Mouse (Mus musculus) urinary bladder, adult 18-20 months (tissue): ENCODE measurements around the gene Rnaset2b.
"Not testable (repeated sequence)": the region's sequence is repeated elsewhere in the genome, so short reads cannot be mapped to it uniquely, and the experiment has no call there.

Experiments used
- DNase-seq, 2 experiments: peaks; one replicate each; pipeline ENCODE4 v3.0.0; 2022; ENCODE audit warnings: low spot score in 2 of 2, mixed read lengths in 2 of 2

Gene Rnaset2b

GRCm38 (mm10) chr17:6980144-6980543, 9.7 kb downstream of the Rnaset2b start:
- DNase-seq = not testable (repeated sequence)

- DNase-seq = not testable (repeated sequence)
Observed at GRCm38 (mm10) chr17:6986118-6986517, 15.7 kb downstream of the Rnaset2b start.

DNA sequence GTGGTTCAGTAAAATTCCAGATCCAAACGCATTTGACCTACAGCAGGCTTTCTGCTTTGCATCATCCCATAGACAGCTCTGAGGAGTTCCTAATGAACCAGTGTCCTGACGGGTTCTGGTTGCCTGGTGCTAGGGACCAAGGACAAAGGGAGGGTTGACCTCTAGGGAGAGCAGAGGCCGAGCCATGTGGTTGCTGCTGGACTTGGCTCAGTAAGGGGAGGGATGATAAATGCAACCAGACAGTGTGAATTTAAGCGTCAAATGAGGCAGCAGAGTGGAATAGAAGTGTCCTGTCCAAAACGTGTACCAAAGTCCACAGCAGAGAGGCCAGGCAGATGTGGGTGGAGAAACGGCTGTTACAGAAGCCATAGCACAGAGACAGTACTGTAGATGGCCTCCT, 25.1 kb downstream of the Rnaset2b start:
- DNase-seq = not testable (repeated sequence)

DNA sequence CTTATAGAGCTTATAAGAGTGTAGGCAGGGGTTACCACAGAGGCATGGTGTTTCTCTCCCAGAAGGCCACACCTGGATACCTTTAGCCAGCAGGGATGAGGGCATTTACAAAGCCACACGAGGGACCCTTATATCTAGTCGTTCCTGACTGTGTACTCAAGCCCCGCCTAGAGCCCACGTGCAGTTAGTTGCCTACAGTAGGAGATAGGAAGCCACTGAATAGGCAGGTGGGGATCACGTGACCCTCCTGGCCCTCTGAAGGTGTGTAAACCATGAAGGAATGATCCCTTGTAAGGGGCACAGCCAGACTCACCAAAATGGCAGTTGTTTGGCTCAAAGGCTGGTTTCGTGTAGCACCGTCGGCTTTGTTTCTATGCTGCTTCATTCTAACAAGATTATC, 26.4 kb downstream of the Rnaset2b start:
- DNase-seq = not testable (repeated sequence)

DNA sequence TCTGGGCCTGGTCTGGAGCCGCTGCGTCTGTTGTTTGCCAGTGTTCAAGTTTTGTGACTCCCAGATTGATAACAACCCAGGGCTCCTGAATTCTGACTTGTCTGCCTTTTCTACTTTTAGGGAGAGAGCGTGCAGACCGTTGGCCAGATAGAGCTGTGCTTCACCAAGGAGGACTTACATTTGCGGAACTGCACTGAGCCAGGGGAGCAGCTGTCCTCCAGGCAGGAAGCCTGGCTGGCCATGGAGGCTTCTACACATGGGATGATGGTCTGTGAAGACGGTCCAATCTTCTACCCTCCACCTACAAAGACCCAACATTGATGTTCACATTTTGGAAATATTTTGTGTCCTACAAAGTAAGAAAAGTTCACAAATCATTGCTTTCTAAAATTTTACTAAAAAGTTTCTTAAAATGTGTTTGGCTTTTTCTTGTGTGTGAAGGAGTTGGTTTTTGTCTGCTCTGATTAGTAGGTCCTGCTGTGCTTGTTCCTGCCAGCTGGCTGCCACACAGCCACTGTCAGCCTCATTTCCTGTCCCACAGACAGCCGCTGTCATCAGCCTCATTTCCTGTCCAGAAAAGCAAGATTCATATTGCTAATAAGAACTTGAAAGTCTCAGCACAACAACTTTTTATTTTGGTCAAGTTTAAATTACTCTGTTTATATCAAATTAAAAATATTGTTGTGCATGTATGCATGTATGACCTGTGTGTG, 27.5 kb downstream of the Rnaset2b start:
- not testable (repeated sequence) for DNase-seq

- not testable (repeated sequence) for DNase-seq
Observed at GRCm38 (mm10) chr17:7001790-7002585, 31.6 kb downstream of the Rnaset2b start.

DNA sequence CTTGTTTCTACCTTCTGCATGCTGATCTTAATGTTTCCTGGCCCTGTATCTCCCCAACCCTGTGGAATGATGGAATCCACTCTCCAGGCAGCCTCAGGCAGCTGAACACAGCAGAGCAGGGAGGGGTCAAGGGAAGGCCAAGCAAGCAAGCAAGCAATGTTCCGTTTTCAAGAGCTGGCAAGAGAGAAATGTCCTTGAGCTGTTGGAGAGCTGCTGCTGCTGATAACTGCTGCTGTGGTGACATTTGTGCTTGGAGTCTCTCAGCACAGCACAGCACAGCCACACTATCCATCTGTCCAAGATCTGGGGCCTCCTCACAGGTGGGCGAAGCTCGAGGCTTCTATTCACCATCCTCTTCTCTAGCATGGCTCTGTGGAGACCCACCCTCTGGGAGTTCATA, 33.0 kb downstream of the Rnaset2b start:
- DNase-seq = not testable (repeated sequence)

DNA sequence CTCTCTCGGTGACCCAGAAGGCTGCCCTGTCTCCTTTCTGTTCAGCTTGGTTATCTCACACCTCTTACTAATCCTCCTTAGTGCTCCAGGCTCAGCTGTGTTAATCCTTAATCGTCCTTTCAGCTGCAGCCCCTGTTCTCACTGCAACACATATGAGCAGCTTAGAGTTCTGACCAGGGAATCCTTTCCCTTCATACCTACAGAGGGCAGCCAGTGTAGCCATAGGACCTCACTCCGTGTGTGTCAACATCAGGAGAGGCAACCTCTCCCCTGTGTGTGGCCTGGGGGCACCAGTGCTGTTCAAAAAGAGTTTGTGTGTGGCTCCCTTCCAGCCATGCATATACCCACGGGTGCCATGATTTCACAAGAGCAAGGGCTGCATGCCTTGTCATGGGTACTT, 35.2 kb downstream of the Rnaset2b start:
- DNase-seq = not testable (repeated sequence)

GRCm38 (mm10) chr17:7008885-7009284, 38.5 kb downstream of the Rnaset2b start:
- DNase-seq = not testable (repeated sequence)

DNA sequence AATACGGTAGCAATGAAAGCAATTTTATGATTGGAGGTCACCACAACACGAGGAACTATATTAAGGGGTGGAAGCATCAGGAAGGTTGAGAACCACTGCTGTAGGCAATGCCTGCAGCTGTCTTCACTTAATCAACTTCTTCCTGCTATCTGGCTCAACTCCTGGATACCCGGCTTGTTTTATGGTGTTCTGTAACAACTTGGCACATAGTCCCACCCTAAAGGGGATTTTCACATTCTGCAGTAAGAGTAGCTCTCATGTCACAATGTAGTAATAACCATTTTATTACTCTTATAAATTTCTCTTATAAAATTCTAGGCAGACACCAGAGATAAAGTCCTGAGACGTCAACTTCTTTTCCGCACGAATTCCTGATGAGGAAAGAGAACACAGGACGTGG, 39.0 kb downstream of the Rnaset2b start:
- DNase-seq = not testable (repeated sequence)

DNA sequence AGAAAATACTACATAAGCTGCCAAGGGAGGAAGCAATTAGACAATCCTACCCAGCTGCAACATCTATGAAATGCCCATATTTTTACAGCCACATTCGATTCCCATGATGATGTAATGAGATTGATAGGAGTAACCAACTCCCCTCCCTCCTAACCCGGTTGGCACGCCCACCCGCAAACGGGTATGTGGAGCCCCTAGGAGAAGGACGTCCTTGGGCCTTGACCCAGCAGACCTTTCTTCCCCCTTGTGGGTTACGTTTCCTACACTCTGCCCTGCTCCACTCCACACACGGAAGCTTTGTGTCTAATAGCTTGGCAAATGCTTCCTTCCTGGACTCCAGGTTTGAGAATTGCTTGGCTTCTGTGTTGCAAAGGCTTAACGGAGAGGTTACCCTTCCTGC, 39.5 kb downstream of the Rnaset2b start:
- not testable (repeated sequence) for DNase-seq

DNA sequence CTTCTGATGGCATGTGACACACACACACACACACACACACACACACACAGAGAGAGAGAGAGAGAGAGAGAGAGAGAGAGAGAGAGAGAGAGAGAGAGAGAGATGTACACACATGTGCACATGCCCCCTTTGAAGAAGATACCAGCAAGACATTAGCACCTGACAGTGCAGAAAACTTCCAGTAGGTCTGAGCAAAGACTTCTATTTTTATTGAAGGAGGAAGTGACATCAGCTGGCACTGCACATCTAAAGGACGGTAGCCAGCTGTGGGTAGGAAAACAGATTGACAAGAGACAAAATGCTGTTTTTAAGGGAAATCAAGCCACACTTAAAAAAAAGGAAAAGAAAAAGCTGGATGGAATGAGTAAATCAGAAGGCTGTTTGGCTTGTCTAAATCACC, 43.8 kb downstream of the Rnaset2b start:
- not testable (repeated sequence) for DNase-seq

DNA sequence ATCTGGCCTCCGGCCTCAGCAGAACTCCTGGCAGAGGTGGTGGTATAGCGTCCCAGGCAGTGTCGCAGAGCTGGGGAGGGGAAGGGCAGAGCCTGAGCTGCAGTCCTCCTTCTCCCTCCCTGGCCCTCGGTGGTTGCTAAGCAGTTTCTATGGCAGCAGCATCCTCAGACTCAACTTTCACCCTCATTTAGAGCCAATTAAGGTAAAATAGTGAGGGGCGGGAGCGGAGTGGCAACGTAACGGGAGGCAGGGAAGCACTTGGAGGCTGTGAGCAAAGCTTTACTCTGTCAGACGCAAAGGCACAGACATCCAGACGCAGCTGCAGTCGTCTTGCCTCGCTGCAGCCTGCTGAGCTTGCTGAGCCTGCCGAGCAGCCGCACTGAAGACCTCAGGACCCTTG, 54.8 kb downstream of the Rnaset2b start, which contains the start of gene Gm1604a:
TSS of gene Gm1604a (plus strand) at position 312 of the 400 bp plus-strand sequence.
- DNase-seq = not testable (repeated sequence)

GRCm38 (mm10) chr17:7025764-7026346, 55.4 kb downstream of the Rnaset2b start:
- DNase-seq = not testable (repeated sequence)

DNA sequence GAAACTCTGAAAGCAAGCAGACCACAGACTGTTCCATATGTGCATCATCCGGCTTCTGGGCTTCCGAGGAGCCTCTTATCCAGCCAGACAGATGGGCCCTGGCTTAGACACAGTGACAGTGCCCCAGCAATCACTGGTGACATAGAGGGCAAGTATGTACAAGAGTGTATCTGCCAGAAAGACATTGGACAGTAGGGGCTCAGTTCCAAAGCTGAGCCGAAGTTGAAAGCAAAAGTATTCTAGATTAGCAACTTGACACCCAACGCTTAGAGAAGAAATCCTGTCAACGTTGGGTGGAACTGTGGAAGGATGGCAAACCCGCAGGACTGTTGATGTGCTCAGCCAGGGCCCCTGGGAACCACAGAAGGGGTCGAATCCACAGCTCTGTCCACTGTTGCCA, 59.8 kb downstream of the Rnaset2b start:
- not testable (repeated sequence) for DNase-seq

GRCm38 (mm10) chr17:7030622-7031174, 60.3 kb downstream of the Rnaset2b start:
- DNase-seq = not testable (repeated sequence)

DNA sequence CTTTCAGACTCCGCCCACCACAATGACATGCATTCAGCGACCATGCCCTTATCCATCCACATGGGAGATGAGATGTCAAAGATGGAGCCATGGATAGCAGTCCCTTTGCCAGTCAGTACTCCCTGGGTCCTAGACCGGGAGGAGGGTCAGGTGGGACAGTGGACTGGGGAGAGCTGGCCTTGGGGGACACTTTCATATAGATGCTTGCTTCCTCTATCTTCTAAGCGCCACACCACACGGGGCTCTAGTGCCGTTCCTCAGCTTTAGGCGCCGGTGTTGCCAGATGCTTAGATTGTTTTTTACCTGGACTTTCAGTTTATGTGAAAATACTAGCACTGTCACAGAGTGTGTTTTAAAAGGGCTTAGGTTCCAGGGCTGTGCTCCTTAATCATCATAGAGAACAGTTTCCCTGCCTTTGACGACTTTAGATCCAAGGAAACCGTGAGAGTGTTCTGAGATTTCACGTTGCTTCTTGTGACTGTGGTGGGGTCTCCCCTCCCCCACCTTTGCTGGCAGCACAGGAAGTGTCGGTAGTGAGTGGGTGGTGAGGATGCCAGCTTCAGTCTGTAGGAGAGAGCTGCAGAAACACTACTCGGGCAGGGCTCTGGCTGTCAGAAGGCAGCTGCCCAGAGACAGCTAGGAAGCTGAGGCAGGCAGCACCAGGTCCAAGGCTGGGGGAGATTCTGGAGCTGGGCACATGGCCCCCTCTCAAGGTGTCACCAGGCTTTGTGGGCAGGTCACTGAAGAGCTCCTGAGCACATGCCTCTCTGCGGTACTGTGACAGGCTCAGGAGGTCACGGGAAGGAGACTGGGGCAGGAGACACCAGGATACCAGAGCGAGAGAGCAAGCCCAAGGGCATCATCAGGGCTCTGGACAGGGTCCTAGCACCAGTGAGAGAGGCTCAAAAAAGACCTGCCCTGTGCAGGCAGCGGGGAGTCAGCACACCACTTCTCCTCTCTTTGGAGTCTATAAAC, 63.0 kb downstream of the Rnaset2b start:
- DNase-seq = not testable (repeated sequence)
